Mouse (Mus musculus) midbrain, postnatal 0 days (tissue): ENCODE measurements around the gene Inpp5f. TPM values are rescaled to one million over a fixed set of nuclear protein-coding genes. Genes with fewer than 3 reads are reported as not detected.

ENCODE experiments used
- ATAC-seq: fragments of 200-750 bp; cut with Nextera tagmentation; 2 replicates; pipeline ENCODE4 v1.8.0; 2017; ENCODE audit warnings: moderate number of reproducible peaks, mild to moderate bottlenecking, moderate TSS enrichment, moderate library complexity; ENCODE audit not compliant: low FRiP score
- DNase-seq: peaks from one replicate; pipeline ENCODE4 v3.0.0-alpha.2; 2015; ENCODE audit warnings: low spot score
- H3K27ac ChIP-seq: fragments of 300-500 bp; sonication (generic); 2 replicates; pipeline ENCODE4 v1.5.1; 2014; ENCODE audit warnings: low read depth, mild to moderate bottlenecking, low read length, mixed read lengths
- H3K27me3 ChIP-seq: fragments of 300-500 bp; sonication (generic); 2 replicates; pipeline ENCODE4 v1.6.1; 2014; ENCODE audit warnings: low read length, control low read depth, mixed read lengths; ENCODE audit not compliant: insufficient read depth
- H3K36me3 ChIP-seq: fragments of 300-500 bp; sonication (generic); 2 replicates; pipeline ENCODE4 v1.6.1; 2014; ENCODE audit warnings: low read length, control low read depth, mixed read lengths; ENCODE audit not compliant: insufficient read depth
- H3K4me1 ChIP-seq: fragments of 300-500 bp; sonication (generic); 2 replicates; pipeline ENCODE4 v1.6.1; 2014; ENCODE audit warnings: mild to moderate bottlenecking, control low read depth, antibody characterized with exemption, low read length, mixed read lengths; ENCODE audit not compliant: insufficient read depth
- H3K4me2 ChIP-seq: fragments of 300-500 bp; sonication (generic); 2 replicates; pipeline ENCODE4 v1.6.1; 2014; ENCODE audit warnings: low read depth, mild to moderate bottlenecking, low read length, mixed read lengths; ENCODE audit not compliant: poor library complexity, severe bottlenecking
- H3K4me3 ChIP-seq: fragments of 300-500 bp; sonication (generic); 2 replicates; pipeline ENCODE4 v1.5.1; 2014; ENCODE audit warnings: low read depth, mild to moderate bottlenecking, low read length, moderate library complexity
- H3K9ac ChIP-seq: fragments of 300-500 bp; sonication (generic); replicated peaks from 2 replicates; pipeline ENCODE4 v1.6.1; 2014; ENCODE audit warnings: mild to moderate bottlenecking, low read length, moderate library complexity, mixed read lengths; ENCODE audit not compliant: poor library complexity, severe bottlenecking
- H3K9me3 ChIP-seq: fragments of 300-500 bp; sonication (generic); 2 replicates; pipeline ENCODE4 v1.6.1; 2016; ENCODE audit warnings: low read length, control low read depth
- CTCF ChIP-seq: IDR thresholded peaks from 2 replicates; pipeline ENCODE4 v1.5.1; 2016; ENCODE audit warnings: antibody characterized with exemption, mild to moderate bottlenecking
- WGBS: fragments of 180-500 bp; shearing (Covaris S2); extraction: QIAGEN DNeasy Blood & Tissue Kit; methylation state at CpG from one replicate; pipeline ENCODE4 v1.1.7; 2014; 5-methylcytosine and 5-hydroxymethylcytosine counted together
- polyA plus RNA-seq: library from polyadenylated mRNA; unstranded; fragments of >200 nt; fragmentation: Nextera tagmentation; extraction: Ambion mirVana; gene quantifications from 2 replicates; pipeline ENCODE4 v1.2.1, GENCODE M21; 2015
- total RNA-seq: library from RNA; depleted of rRNA; stranded (reverse); fragments of >200 nt; gene quantifications from 2 replicates; pipeline ENCODE4 v1.2.3, GENCODE M21; 2014

Inpp5f gene
- total and polyA plus RNA-seq, 2 experiments from 2014 or later: 424 to 503 TPM

GRCm38 (mm10) chr7:128738041-128738440, 126.9 kb downstream of the Inpp5f start:
- WGBS: 75% methylated on average over 5 of the region's 5 CpGs
- peak overlapping the region; percentile 100; the same call in 1 of the 2 replicates for H3K4me3 ChIP-seq
- peak overlapping the region; percentile 86; the same call in 1 of the 2 replicates for H3K4me2 ChIP-seq
- H3K4me1 ChIP-seq: peaks cover 14% of the 10 kb centered on the region
- no peak for DNase-seq
- ATAC-seq: no peak
- no peaks in the 10 kb centered on the region for H3K27me3 ChIP-seq
- no peaks in the 10 kb centered on the region for H3K36me3 ChIP-seq
- H3K9me3 ChIP-seq: no peaks in the 10 kb centered on the region
- no peak overlapping the region for H3K27ac ChIP-seq
- TF ChIP-seq CTCF: no peak
- no peak overlapping the region for H3K9ac ChIP-seq

- no peak for TF ChIP-seq CTCF
- Histone ChIP-seq H3K4me2 (peak overlapping the region; percentile 86), H3K4me1 (peaks cover 14% of the 10 kb centered on the region), H3K36me3 (no peaks in the 10 kb centered on the region), H3K27ac (no peak overlapping the region), H3K9ac (peak overlapping the region; percentile 93), H3K9me3 (no peaks in the 10 kb centered on the region), H3K27me3 (no peaks in the 10 kb centered on the region), H3K4me3 (peak overlapping the region; percentile 100)
- ATAC-seq (no peak), DNase-seq (no peak)
- WGBS: 1% methylated on average over 15 of the region's 15 CpGs
These were observed 128.0 kb downstream of the Inpp5f start for GRCm38 (mm10) chr7:128739116-128739461.

- under 1% methylated on average over 76 of the region's 80 CpGs for WGBS
- ATAC-seq (peak; percentile 29; the same call in 1 of the 2 replicates), DNase-seq (peak; percentile 27)
- Histone ChIP-seq H3K27me3 (no peaks in the 10 kb centered on the region), H3K36me3 (no peaks in the 10 kb centered on the region), H3K9me3 (no peaks in the 10 kb centered on the region), H3K4me2 (peak overlapping the region; percentile 86), H3K27ac (peak overlapping the region; percentile 88), H3K4me1 (peaks cover 14% of the 10 kb centered on the region), H3K4me3 (peak overlapping the region; percentile 100), H3K9ac (peak overlapping the region; percentile 93)
- TF ChIP-seq CTCF: no peak
These were observed 128.5 kb downstream of the Inpp5f start for GRCm38 (mm10) chr7:128739462-128740277.

- Histone ChIP-seq H3K9me3 (no peaks in the 10 kb centered on the region), H3K36me3 (no peaks in the 10 kb centered on the region), H3K4me3 (peak within 1 kb of the TSS; percentile 100), H3K4me1 (peaks cover 14% of the 10 kb centered on the region), H3K27me3 (no peaks in the 10 kb centered on the region), H3K4me2 (peak within 1 kb of the TSS; percentile 86), H3K9ac (peak within 1 kb of the TSS; percentile 93), H3K27ac (peak within 1 kb of the TSS; percentile 88)
- ATAC-seq (peak; percentile 89), DNase-seq (peak; percentile 96)
- peak; percentile 24 for TF ChIP-seq CTCF
- WGBS: under 1% methylated on average over 32 of the region's 35 CpGs
These were observed 129.2 kb downstream of the Inpp5f start, which contains the start of gene Mcmbp for GRCm38 (mm10) chr7:128740334-128740733. Gene Mcmbp (minus strand): TSS chr7:128740495.

GRCm38 (mm10) chr7:128743898-128744297, 132.8 kb downstream of the Inpp5f start:
- Histone ChIP-seq H3K9ac (no peak overlapping the region; the same call in 1 of the 2 replicates), H3K4me2 (peak overlapping the region; percentile 50), H3K4me1 (peaks cover 10% of the 10 kb centered on the region), H3K36me3 (no peaks in the 10 kb centered on the region), H3K4me3 (peak overlapping the region; percentile 62), H3K27ac (no peak overlapping the region), H3K27me3 (no peaks in the 10 kb centered on the region), H3K9me3 (no peaks in the 10 kb centered on the region)
- ATAC-seq: no peak
- 65% methylated on average over 2 of the region's 2 CpGs for WGBS
- DNase-seq: no peak
- no peak for TF ChIP-seq CTCF
